Mouse (Mus musculus) forebrain, embryonic 14.5 days (tissue): ENCODE results near the gene Mlkl. TPM values are rescaled to one million over a fixed set of nuclear protein-coding genes. Genes with fewer than 3 reads are reported as not detected.
A peak's percentile ranks its signal among the peaks of the same experiment; 100 is the strongest.

ENCODE experiments used
- ATAC-seq: fragments of 200-750 bp; cut with Nextera tagmentation; 2 replicates; pipeline ENCODE4 v1.8.0; 2017; ENCODE audit warnings: mild to moderate bottlenecking, moderate library complexity
- DNase-seq: peaks from one replicate; pipeline ENCODE4 v3.0.0-alpha.2; 2015; ENCODE audit warnings: low spot score
- H3K27ac ChIP-seq: fragments of 300-500 bp; sonication (generic); 2 replicates; pipeline ENCODE4 v1.5.1; 2014; ENCODE audit warnings: low read depth, mild to moderate bottlenecking, control low read depth, low read length, moderate library complexity
- H3K27me3 ChIP-seq: fragments of 300-500 bp; sonication (generic); replicated peaks from 2 replicates; pipeline ENCODE4 v1.6.1; 2014; ENCODE audit warnings: low read length, control low read depth, mixed read lengths; ENCODE audit not compliant: control insufficient read depth, insufficient read depth
- H3K36me3 ChIP-seq: fragments of 300-500 bp; sonication (generic); 2 replicates; pipeline ENCODE4 v1.6.1; 2014; ENCODE audit warnings: low read length, control low read depth; ENCODE audit not compliant: control insufficient read depth, insufficient read depth
- H3K4me1 ChIP-seq: fragments of 300-500 bp; sonication (generic); 2 replicates; pipeline ENCODE4 v1.6.1; 2014; ENCODE audit warnings: antibody characterized with exemption, low read length, control low read depth; ENCODE audit not compliant: control insufficient read depth, insufficient read depth
- H3K4me2 ChIP-seq: fragments of 300-500 bp; sonication (generic); 2 replicates; pipeline ENCODE4 v1.6.1; 2014; ENCODE audit warnings: mild to moderate bottlenecking, control low read depth, low read length
- H3K4me3 ChIP-seq: fragments of 300-500 bp; sonication (generic); 2 replicates; pipeline ENCODE4 v1.5.1; 2014; ENCODE audit warnings: low read depth, low read length, control low read depth
- H3K9ac ChIP-seq: fragments of 300-500 bp; sonication (generic); 2 replicates; pipeline ENCODE4 v1.6.1; 2014; ENCODE audit warnings: mild to moderate bottlenecking, low read length, control low read depth, moderate library complexity
- H3K9me3 ChIP-seq: fragments of 300-500 bp; sonication (generic); replicated peaks from 2 replicates; pipeline ENCODE4 v1.6.1; 2016; ENCODE audit warnings: low read length, control low read depth, mixed read lengths; ENCODE audit not compliant: control insufficient read depth
- WGBS: fragments of 180-500 bp; shearing (Covaris S2); extraction: QIAGEN DNeasy Blood & Tissue Kit; methylation state at CpG from one replicate; pipeline ENCODE4 v1.1.7; 2014; 5-methylcytosine and 5-hydroxymethylcytosine counted together
- polyA plus RNA-seq: library from polyadenylated mRNA; unstranded; fragments of >200 nt; fragmentation: Nextera tagmentation; extraction: Ambion mirVana; gene quantifications from 2 replicates; pipeline ENCODE4 v1.2.1, GENCODE M21; 2014

The Mlkl gene
- polyA plus RNA-seq, 1 experiment from 2014 or later, result 0.47 TPM

GRCm38 (mm10) chr8:111359936-111360335 is 22.0 kb upstream of the Mlkl start:
- no peak overlapping the region for H3K4me2 ChIP-seq
- no peak overlapping the region for H3K9ac ChIP-seq
- H3K27ac ChIP-seq, result no peak overlapping the region
- 70% methylated on average over 5 of the region's 5 CpGs for WGBS
- ATAC-seq (no peak), DNase-seq (no peak)
- H3K36me3 ChIP-seq, result no peaks in the 10 kb centered on the region
- H3K4me3 ChIP-seq, result no peak overlapping the region
- H3K4me1 ChIP-seq, result no peaks in the 10 kb centered on the region
- no peaks in the 10 kb centered on the region for H3K27me3 ChIP-seq
- H3K9me3 ChIP-seq, result no peaks in the 10 kb centered on the region

GRCm38 (mm10) chr8:111358905-111359304 is 20.9 kb upstream of the Mlkl start:
- H3K36me3 ChIP-seq, result no peaks in the 10 kb centered on the region
- 68% methylated on average over 1 of the region's 1 CpGs for WGBS

GRCm38 (mm10) chr8:111357433-111357832 is 19.5 kb upstream of the Mlkl start:
- Histone ChIP-seq H3K9me3 (no peaks in the 10 kb centered on the region), H3K4me1 (no peaks in the 10 kb centered on the region), H3K36me3 (no peaks in the 10 kb centered on the region), H3K27ac (no peak overlapping the region), H3K4me2 (no peak overlapping the region), H3K9ac (no peak overlapping the region), H3K27me3 (no peaks in the 10 kb centered on the region), H3K4me3 (no peak overlapping the region)
- no peak for DNase-seq
- ATAC-seq, result no peak
- 90% methylated on average over 4 of the region's 4 CpGs for WGBS

More at GRCm38 (mm10) chr8:111358905-111359304, 20.9 kb upstream of the Mlkl start:
- Histone ChIP-seq H3K9me3 (no peaks in the 10 kb centered on the region), H3K9ac (no peak overlapping the region), H3K27me3 (no peaks in the 10 kb centered on the region), H3K4me1 (no peaks in the 10 kb centered on the region), H3K4me3 (no peak overlapping the region), H3K4me2 (no peak overlapping the region), H3K27ac (no peak overlapping the region)
- DNase-seq (no peak), ATAC-seq (no peak)

- DNase-seq, result no peak
- 86% methylated on average over 9 of the region's 9 CpGs for WGBS
- Histone ChIP-seq H3K4me1 (no peaks in the 10 kb centered on the region), H3K27me3 (no peaks in the 10 kb centered on the region), H3K4me2 (no peak overlapping the region), H3K4me3 (no peak overlapping the region), H3K36me3 (no peaks in the 10 kb centered on the region), H3K9ac (no peak overlapping the region), H3K27ac (no peak overlapping the region), H3K9me3 (no peaks in the 10 kb centered on the region)
- no peak for ATAC-seq
Observed at GRCm38 (mm10) chr8:111353497-111353896, 15.5 kb upstream of the Mlkl start.

GRCm38 (mm10) chr8:111352289-111352688 is 14.3 kb upstream of the Mlkl start:
- Histone ChIP-seq H3K27ac (no peak overlapping the region), H3K4me3 (no peak overlapping the region), H3K9ac (no peak overlapping the region), H3K36me3 (no peaks in the 10 kb centered on the region), H3K9me3 (no peaks in the 10 kb centered on the region), H3K4me1 (no peaks in the 10 kb centered on the region), H3K4me2 (no peak overlapping the region), H3K27me3 (no peaks in the 10 kb centered on the region)
- DNase-seq, result no peak
- no peak for ATAC-seq
- 93% methylated on average over 5 of the region's 5 CpGs for WGBS

GRCm38 (mm10) chr8:111350577-111350976 is 12.6 kb upstream of the Mlkl start:
- no peak overlapping the region for H3K9ac ChIP-seq
- H3K4me1 ChIP-seq, result no peaks in the 10 kb centered on the region
- WGBS, result 87% methylated on average over 6 of the region's 6 CpGs
- DNase-seq (no peak), ATAC-seq (no peak)
- no peaks in the 10 kb centered on the region for H3K36me3 ChIP-seq
- no peaks in the 10 kb centered on the region for H3K9me3 ChIP-seq
- H3K27ac ChIP-seq, result no peak overlapping the region
- no peak overlapping the region for H3K4me3 ChIP-seq
- no peaks in the 10 kb centered on the region for H3K27me3 ChIP-seq
- H3K4me2 ChIP-seq, result no peak overlapping the region

- H3K4me1 ChIP-seq, result no peaks in the 10 kb centered on the region
- DNase-seq, result peak; percentile 81
- H3K27me3 ChIP-seq, result no peaks in the 10 kb centered on the region; the same call in 1 of the 2 replicates
- ATAC-seq, result no peak
- H3K4me2 ChIP-seq, result no peak overlapping the region
- H3K9me3 ChIP-seq, result no peaks in the 10 kb centered on the region
- no peak overlapping the region for H3K9ac ChIP-seq
- no peak overlapping the region for H3K4me3 ChIP-seq
- WGBS, result 19% methylated on average over 5 of the region's 5 CpGs
- H3K36me3 ChIP-seq, result no peaks in the 10 kb centered on the region
- H3K27ac ChIP-seq, result no peak overlapping the region
Observed at GRCm38 (mm10) chr8:111343225-111343624, 5.2 kb upstream of the Mlkl start.

- Histone ChIP-seq H3K4me2 (no peak overlapping the region), H3K4me1 (no peaks in the 10 kb centered on the region), H3K36me3 (no peaks in the 10 kb centered on the region), H3K9me3 (no peaks in the 10 kb centered on the region), H3K27me3 (no peaks in the 10 kb centered on the region; the same call in none of the 2 replicates), H3K27ac (no peak overlapping the region), H3K9ac (no peak overlapping the region), H3K4me3 (no peak overlapping the region)
- no peak for ATAC-seq
- WGBS, result 86% methylated on average over 3 of the region's 3 CpGs
- DNase-seq, result no peak
Observed at GRCm38 (mm10) chr8:111340186-111340585, 2.2 kb upstream of the Mlkl start.

GRCm38 (mm10) chr8:111338370-111339208 is 612 bp upstream of the Mlkl start:
- no peak overlapping the region; the same call in 1 of the 2 replicates for H3K9ac ChIP-seq
- no peaks in the 10 kb centered on the region for H3K36me3 ChIP-seq
- no peak for DNase-seq

More at GRCm38 (mm10) chr8:111338370-111339208, 612 bp upstream of the Mlkl start:
- no peaks in the 10 kb centered on the region for H3K9me3 ChIP-seq
- 50% methylated on average over 12 of the region's 12 CpGs for WGBS
- ATAC-seq, result no peak
- H3K4me2 ChIP-seq, result peak overlapping the region; percentile 64
- H3K27me3 ChIP-seq, result no peaks in the 10 kb centered on the region; the same call in none of the 2 replicates
- no peaks in the 10 kb centered on the region for H3K4me1 ChIP-seq
- H3K27ac ChIP-seq, result no peak overlapping the region
- H3K4me3 ChIP-seq, result peak overlapping the region; percentile 36
